Mouse (Mus musculus): ENCODE data around the gene Myl7. TPM values are rescaled to one million over a fixed set of nuclear protein-coding genes. Genes with fewer than 3 reads are reported as not detected.

Gene Myl7
- total RNA-seq, 2 experiments from 2014 or later, result not detected

Other genes with a start within 250 kb of the Myl7 start
- 85.7 and 101 TPM in 2 replicates for gene Mrps24, start 183.1 kb downstream of the Myl7 start, total RNA-seq (2015)
- gene Mrps24, start 183.1 kb downstream of the Myl7 start, total RNA-seq (2017), result 42.5 and 58.5 TPM in 2 replicates
- 4.1 and 4.5 TPM in 2 replicates for gene Urgcp, start 136.4 kb downstream of the Myl7 start, total RNA-seq (2015)
- gene Urgcp, start 136.4 kb downstream of the Myl7 start, total RNA-seq (2017), result 7.0 and 7.1 TPM in 2 replicates
- 43.9 and 44.5 TPM in 2 replicates for gene Dbnl, start 110.3 kb downstream of the Myl7 start, total RNA-seq (2015)
- gene Dbnl, start 110.3 kb downstream of the Myl7 start, total RNA-seq (2017), result 85.9 and 92.9 TPM in 2 replicates
- not detected in 2 replicates for gene Pgam2, start 95.0 kb downstream of the Myl7 start, total RNA-seq (2015)
- gene Pgam2, start 95.0 kb downstream of the Myl7 start, total RNA-seq (2017), result not detected in 2 replicates
- 2.1 and 3.3 TPM in 2 replicates for gene Polm, start 60.8 kb downstream of the Myl7 start, total RNA-seq (2015)
- gene Polm, start 60.8 kb downstream of the Myl7 start, total RNA-seq (2017), result 1.3 and 1.4 TPM in 2 replicates
- not detected in 2 replicates for gene Aebp1, start 36.8 kb downstream of the Myl7 start, total RNA-seq (2015)
- not detected in 2 replicates for gene Aebp1, start 36.8 kb downstream of the Myl7 start, total RNA-seq (2017)
- 63.9 and 65.8 TPM in 2 replicates for gene Pold2, start 20.5 kb downstream of the Myl7 start, total RNA-seq (2015)
- 48.4 and 52.0 TPM in 2 replicates for gene Pold2, start 20.5 kb downstream of the Myl7 start, total RNA-seq (2017)
- not detected in 2 replicates for gene Gck, start 51.3 kb upstream of the Myl7 start, total RNA-seq (2015)
- not detected in 2 replicates for gene Gck, start 51.3 kb upstream of the Myl7 start, total RNA-seq (2017)
- 17.4 and 18.2 TPM in 2 replicates for gene Ykt6, start 56.9 kb upstream of the Myl7 start, total RNA-seq (2015)
- gene Ykt6, start 56.9 kb upstream of the Myl7 start, total RNA-seq (2017), result 44.4 and 48.7 TPM in 2 replicates
- gene Camk2b, start 167.6 kb upstream of the Myl7 start, total RNA-seq (2015), result 1.2 and 1.8 TPM in 2 replicates
- 0.83 and 1.7 TPM in 2 replicates for gene Camk2b, start 167.6 kb upstream of the Myl7 start, total RNA-seq (2017)

Measured in megakaryocyte progenitor cell, adult 5-6 weeks (primary cell).